Mouse (Mus musculus) embryo, embryonic 9.5 days (tissue): ENCODE data around the gene Ubash3a.
"Not testable (repeated sequence)": the region's sequence is repeated elsewhere in the genome, so short reads cannot be mapped to it uniquely, and the experiment has no call there.

Experiments
- DNase-seq: peaks from one replicate; pipeline ENCODE4 v3.0.0-alpha.2; 2017; ENCODE audit errors: extremely low spot score

Ubash3a gene

DNA sequence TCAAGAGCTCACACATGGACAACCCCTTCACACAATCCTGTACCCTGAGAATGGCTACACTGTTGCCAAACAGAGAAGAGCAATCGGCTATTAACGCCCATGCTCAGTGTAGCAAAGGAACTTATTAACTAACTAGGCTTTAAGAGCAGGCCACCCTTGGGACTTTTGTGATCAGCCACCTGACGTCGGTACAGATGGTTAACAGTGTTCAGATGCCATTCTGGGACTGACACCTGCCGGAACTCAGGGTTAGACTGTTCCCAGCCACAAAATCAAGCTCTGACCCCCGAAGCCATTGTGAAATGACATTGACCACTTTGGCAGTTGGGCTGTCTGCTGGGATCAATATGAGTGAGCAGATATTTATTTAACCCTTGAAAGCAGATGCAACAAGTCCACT lies 53.7 kb downstream of the Ubash3a start:
- no peak for DNase-seq

DNA sequence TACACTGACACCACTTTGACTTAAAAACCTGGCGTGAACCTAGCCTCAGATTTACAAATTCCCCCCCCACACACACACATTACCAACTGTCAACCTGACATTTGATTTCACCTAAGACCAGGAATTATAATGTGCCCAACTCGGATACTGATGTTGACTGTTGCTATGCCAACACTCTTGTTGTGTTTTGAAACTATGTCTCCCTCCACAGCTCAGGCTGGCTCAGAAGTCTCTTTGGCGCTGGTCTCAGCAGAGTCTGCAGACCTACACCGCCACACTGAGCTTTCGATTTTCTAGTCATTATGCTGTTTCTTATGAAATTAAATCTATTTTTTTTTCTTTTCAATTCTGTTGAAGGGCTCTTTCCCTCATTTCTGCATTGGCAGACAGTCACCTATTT lies 55.0 kb downstream of the Ubash3a start:
- DNase-seq = no peak

DNA sequence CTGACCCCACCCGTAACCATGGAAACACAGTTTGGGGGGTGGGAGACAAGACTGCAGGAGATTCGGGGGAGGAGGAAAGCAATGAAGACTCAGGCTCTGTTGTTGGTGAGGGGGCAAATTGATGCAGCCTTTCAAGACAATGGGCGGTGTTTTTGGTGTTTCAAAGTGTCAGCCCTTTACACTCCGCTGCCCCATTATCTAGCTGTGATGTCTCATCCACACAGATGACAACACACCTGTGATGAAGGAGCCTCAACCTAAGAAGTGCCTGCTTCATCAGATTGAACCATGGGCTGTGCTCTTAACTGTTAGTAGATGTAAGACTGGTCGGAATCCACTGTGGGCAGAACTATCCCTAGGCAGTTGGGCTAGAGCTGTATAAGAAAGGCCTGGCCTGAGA lies 56.1 kb downstream of the Ubash3a start:
- DNase-seq = no peak

DNA sequence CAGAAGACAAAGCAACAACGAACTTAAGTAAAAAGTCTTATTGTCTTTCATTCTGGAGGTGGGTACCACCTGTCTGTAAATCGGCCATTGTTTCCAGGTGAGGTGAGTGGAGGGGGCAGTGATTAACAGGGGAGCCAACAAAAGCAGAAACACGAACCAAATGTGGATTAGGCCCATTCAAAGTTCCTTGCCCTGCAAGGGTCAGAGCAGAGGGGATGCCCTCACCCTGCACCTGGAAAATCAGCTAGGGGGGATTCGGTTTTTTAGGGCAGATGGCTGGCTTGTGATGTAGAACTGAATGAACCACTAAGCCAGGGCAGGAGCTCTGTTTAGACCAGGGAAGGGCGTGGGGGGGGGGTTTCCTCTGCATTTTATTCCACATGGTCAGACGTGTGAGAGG lies 56.7 kb downstream of the Ubash3a start:
- no peak for DNase-seq

DNA sequence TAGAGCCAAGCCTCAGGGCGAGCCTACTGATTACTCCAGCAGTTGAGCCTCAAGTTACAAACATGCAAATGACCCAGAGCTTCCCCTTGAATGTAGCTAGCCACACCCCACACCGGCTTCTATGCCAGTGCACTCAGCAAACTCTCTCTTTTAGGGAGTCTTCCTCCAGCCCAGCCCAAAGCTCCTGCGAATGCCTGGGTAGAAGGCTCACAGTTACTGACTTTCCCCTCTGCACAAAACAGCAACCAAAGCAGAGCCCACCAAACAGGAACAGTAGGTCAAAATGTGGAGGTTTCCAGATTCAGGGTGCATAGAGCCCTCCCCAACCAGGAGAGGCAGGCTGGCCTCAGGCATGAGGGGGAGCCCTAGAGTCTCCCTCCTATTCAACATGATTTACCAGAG lies 57.5 kb downstream of the Ubash3a start:
- no peak for DNase-seq

DNA sequence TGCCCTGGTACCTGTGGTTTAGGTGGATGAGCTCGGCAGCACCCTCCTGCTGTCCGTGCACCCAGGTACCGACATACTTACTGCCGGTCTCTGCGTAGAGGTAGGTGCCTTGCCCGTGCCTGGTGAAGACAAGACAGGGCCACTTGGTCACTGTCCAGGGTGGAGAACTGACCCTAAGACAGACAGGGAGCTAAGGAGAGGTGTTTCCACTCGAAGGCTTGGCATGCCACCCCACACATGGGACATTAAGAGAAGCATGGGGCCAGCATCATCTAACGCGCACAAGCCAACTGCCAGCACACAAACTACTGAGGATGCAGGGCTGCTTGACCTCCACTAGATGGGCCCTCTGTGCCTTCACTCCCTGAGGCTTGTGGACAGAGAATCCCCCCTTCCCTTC lies 58.2 kb downstream of the Ubash3a start:
- no peak for DNase-seq

DNA sequence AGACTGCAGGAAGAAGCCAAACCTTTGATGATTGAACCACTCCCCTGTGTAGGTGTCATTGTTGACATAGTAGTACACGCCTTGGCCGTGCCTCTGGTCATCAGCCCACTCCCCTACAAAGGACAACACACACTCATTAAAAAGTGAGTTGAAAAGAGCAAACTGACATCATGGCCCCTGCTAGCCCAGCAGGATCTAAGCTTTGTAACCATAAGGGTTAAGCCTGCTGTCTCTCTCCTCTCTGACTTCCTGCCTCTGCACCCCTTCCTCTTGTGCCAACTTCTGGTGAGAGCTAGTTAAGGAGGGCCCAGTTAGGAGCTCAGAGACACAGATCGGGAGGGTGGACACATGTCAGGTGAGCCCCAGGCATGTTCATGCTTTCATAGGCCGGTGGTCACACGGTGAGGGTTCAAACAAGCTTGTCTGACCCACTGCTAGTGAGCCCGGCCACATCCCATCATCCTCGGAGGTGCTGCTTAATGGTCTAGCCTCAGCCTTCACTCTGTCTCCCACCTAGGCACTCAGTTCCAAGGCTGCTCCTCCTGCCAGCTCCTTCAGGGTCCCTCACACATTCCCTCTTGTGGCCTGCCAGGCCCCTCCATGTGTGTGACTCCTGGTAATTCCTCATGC lies 58.8 kb downstream of the Ubash3a start:
- DNase-seq = no peak

DNA sequence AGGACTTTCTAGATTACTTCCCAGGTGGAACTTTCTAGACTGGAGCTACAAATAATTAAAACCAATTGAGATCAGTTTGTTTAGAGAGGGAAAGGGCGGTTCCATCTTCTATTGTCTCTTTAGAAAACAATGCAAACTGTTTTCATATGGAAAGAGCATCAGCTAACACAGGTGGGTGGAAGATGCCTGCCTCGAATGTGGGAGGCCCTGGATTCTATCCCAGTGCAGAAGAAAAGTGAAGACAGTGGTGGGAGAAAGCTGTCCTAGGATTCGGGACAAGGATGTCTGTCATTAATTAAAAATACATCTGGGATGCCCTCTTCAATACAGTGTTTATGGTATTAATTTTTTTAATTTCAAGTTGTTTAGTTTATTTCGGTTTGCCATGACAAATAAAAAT lies 59.5 kb downstream of the Ubash3a start:
- DNase-seq = no peak

DNA sequence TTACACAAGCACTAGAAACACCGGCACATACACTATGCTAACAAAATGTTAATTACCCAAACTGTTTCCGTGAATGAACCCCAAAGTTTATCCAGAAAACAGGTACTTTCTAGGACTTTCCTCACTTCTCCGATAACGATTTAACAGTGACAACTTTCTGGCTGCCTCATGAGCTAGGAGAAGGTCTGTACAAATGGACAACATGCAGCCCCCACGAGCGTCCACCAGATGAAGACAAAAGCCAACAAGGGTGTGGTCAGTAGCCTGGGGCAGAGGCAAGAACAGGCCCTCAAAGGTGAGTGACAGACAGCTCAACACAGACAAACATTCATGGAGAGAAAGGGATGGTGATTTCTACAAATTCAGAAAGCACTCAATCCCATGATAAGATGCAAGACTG lies 59.9 kb downstream of the Ubash3a start:
- no peak for DNase-seq

DNA sequence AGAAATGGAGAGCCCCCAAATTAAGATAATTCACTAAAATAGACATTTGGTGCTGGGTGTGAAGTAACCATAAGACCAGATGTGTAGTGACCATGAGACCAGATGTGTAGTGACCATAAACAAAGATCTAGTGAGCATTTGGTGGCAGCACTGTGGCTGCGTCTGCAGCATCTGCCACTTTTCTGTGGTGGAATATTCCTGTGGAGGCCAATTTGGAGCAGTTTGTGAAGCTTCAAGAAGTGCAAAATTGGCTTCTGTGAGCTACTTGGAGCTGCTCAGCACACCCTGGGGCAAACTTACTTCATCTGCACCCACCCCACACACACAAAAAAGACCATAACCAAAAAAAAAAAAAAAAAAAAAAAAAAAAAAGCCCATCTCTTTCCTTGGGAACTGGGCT lies 60.3 kb downstream of the Ubash3a start:
- no peak for DNase-seq

DNA sequence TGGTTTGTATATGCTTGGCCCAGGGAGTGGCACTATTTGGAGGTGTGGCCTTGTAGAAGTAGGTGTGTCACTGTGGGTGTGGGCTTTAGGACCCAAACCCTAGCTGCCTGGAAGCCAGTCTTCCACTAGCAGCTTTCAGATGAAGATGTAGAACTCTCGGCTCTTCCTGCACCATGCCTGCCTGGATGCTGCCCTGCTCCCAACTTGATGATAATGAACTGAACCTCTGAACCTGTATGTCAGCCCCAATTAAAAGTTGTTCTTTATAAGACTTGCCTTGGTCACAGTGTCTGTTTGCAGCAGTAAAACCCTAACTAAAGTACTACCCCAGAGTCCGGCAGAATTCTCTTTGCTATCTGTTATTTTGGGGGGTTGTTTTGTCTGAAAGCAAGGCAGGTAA lies 62.1 kb downstream of the Ubash3a start:
- no peak for DNase-seq

DNA sequence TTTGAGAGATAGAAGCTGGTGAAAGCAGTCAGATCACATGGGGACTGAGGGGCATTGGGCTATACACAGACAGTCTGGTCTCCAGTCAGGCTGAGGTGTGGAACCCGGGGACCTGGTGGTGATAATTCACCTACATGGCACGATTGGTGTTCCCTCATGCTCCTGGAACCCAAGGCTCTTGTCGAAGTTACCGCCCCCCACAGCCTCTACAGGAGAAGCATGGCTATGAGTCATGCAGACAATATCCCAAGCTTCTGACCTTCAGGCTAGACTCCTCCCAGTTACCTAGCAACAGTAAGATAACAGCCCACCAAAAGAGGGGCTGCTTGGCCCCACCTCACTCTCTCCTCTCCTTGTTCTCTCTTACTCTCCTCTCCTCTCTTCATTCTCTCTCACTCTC lies 62.6 kb downstream of the Ubash3a start:
- DNase-seq = no peak

DNA sequence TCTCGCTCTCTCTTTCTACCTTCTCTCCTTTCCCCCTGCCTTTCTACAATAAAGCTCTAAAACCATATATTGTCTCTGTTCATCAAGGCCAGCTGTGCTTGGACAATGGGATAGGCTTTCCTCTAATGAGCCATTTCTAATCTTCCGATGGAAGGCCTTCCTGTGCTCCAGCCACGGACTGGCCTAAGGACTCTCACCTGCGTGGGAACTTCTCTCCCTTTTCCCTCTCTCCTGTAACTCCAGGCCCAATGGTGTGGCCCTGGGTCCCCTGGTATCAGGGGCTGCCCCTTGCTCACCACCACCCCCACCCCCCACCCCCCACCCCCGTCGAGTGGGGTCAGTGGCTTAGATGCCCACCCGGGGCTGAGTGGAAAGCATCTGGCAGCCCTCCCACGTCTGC lies 63.1 kb downstream of the Ubash3a start:
- DNase-seq = not testable (repeated sequence)

DNA sequence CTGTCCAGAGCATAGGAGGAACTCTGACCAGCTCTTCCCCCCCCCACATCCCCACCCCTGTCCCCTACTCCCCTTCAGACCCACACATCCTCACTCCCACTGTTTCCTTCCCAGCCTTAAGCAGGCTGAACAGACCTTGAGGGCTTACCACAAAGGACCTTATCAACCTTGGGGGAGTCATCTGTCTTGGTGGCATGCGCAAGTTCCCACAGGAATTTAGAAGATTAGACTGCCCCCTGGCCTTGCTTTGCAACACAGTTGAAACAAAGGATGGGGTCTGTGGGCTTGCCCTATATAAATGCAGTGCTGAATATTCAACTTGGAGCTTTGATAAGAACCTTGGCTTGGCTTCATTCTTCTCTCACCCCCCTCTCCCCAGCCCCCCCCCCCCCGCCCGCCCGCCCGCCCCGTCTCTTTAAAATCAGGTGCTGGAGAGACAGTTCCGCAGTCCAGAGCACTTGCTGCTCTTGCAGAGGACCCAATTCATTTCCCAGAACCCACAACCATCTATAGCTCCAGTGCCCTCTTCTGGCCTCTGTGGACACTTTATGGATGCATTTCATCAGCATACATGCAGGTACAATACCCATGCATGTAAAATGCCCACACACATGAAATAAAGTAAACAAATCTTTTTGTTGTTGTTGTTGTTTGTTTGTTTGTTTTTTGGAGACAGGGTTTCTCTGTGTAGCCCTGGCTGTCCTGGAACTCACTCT lies 63.6 kb downstream of the Ubash3a start:
- no peak for DNase-seq

DNA sequence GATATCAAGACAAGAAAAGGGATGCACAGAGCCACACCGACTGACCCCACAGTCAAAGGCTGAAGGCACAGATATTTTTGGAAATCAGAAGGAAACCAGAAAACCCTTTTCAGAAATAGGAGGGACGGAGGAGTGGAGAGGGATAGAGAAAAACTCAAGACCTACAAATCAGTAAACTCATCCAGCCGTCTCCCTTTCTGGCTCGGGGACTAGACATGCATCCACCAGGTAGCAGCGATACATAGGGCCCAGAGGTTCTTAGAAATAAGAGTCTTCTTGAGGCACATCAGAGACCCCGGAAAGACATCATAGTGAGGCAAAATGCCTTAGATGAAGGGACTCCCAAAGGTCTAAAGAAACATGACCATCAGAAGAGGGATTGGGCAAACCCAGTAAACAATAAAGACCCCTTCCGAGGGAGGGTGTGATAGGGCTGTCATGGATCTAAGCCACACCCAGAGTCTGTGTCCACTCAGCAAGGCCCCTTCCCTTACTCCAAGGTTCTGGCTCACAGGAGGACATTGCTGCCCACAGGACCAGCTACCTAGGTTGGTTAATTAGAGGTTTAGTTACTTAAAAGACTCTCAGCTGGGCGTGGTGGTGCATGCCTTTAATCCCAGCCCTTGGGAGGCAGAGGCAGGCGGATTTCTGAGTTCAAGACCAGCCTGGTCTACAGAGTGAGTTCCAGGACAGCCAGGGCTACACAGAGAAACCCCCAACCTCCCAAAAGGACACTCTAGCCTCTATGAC lies 64.9 kb downstream of the Ubash3a start:
- DNase-seq = no peak

DNA sequence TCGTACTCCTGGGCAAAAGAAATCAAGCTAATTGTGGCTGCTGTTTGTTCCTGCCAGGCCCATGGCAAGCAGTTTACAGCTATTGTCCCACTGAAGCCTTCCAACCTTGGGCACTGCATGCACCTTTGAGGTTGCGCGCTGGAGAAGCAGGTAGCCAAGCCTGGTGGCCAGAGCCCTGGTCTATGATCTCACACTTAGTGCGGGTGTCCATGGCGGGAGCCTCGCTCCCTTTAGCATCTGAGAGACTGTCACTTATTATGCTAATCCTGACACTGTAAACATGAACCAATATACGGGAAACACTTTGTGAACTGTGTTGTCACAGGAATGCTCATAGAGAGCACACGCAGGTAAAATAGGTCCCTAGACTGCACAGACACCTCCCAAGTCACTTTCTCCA lies 66.0 kb downstream of the Ubash3a start:
- no peak for DNase-seq

DNA sequence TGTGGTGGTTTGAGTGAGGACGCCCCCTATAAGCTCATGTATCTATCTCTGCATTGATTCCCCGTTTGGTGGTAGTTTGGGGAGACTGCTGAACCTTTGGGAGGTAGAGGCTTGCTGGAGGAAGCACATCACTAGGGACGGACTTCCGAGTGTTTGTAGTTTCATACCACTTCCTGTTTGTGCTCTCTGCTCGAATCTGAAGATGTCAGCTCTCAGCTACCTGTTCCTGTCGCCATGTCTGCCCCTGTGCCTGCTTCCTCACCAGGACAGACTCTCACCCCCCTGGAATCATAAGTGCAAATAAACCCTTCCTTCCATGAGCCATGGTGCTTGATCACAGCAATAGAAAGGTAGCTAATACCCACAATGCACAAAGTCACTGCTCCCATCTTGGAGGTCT lies 67.5 kb downstream of the Ubash3a start:
- DNase-seq = no peak

DNA sequence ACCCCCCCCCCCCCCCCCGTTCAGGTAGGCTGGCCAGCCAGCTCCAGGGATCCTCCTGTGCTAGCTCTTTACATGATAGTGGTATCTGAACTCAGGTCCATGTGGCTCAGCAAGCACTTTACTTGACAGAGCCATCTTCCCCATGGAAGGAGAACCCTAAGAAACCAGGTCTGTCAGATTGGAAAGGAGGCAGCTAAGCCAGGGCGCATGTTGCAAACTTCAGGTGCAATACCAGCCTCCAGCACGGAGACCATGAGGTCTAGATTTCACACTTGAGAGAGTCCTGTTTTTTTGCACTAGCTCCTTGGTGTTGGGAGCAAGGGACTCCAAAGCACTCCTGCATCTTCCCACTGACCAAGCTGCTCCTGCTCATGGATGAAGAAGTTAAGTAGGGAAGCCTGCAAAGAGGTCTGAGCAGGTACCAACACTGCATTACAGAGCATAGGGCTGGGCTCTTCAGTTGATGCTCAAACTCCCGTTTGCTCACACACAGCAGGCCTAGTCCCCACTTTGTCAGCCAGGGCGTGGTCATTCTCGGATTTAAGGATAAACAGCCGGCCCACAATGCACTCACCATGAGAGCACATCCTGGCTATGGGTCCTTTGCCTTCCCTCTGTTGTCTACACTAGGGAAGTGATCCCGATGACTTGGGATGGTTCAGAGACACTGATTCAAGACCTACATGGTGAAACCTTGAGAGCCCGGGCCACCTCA lies 68.7 kb downstream of the Ubash3a start:
- DNase-seq = no peak

DNA sequence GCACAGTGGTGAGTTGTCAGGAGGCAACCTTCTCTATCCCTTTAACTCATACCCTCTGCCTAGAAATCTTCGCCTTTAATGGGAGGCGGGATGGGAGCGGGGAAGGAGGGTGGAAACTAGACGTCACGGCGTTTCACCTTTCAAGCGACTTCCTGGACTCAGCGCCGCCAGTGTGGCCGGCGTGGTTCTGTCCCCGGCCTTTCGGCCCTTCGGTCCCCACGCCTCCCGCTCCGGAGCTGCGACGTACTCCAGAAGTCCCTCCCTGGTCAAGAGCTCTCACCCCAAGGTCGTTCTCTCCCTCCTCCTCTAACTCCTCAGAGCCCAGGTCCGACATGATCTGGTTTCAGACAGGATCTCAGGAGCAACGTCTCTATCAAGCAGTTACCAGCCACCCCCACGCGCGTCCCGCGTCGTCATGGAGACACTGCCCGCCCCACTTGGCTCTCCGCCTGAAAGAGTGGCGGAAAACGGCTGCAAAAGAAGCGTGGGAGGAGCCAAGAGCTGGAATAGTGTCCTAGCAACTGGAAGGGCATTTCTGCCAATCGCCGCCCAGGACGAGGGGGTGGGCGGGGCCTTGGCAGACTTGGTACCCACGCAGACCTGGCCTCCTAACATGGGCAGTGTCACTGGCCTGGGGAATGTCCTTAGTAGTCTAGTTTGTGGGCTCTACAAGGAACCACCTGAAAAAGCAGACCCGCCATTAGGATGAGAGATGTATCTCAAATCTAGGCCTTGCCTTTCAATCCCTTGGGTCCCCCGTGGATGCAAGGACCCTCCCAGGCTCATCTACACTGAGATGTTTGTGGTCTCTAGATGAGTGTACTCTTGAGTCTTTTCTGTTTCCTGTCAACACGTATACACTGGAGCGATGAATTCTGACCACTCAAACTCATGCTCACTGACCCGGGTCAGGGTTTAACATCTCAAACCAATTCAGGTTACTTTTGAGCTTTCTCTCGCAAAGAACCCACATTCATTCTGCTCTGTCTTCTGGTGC lies 69.5 kb downstream of the Ubash3a start, which contains the start of gene Rsph1:
TSS of gene Rsph1 (minus strand) at position 462 of the 997 bp plus-strand sequence.
- peak; percentile 82 for DNase-seq

DNA sequence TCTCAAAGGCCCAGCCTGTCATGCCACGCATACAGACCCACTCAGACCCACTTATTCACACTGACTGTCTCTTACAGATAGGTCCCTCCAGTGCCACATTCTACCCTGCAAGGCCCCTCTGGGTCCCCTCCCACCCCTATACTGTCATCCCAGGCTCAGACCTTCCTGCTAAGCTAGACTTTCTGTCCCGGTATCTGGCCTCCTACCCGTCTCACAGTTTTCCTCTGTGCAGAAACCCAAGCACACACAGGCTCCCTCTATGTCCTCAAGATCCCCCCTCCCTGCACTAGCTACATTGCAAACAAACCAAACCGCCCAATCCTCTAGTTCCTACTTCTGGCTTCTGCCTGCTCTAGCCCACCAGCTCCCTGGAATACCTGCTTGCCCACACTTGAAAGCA lies 70.3 kb downstream of the Ubash3a start:
- no peak for DNase-seq

DNA sequence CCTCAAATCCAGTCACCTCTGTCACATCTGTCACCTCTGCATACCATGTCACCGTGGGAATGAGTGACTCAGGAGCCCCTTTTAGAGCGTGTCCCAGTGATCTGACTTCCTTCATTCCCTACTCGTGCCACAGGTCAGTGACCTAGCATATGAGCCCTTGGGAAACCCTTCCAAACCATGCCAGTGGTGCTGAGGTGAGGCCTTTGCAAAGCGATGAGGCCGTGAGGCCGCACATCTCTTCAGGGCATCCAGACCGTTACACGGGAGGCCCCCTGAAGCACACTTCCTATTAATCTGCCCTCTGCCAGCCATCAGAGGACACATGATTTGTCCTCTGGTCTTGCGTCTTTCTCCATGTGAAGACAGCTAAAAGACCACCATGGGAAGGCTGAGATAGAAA lies 71.9 kb downstream of the Ubash3a start:
- no peak for DNase-seq
